Mouse (Mus musculus): ENCODE measurements at regions not wholly inside any gene's neighbourhood (a gene's known extent, or its start where the extent isn't known, plus 50 kb on each side); places are given as distances from the start of the nearest gene placed in this dataset.

DNA sequence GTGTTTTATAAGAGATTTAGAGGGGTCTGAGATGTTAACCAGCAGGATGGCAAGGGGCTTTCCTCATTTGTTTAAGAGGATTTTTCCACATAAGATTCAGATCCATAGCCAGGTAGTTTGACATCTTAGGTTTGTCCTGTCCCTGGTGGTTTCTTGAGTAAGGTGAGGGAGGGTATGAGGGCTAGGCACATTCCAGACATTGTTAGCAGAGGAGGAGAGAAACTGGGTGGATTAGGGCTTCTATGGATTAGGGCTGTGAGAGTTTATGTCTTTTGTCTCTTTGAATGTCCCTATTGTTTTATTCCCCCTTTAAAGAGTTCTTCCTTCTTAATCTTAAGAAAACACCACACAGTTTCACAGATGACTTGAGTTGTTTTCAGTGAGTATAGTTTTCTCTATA lies 138.6 kb upstream of the Tnfaip3 start:
- Histone ChIP-seq H3K27me3 (ENCODE audit: control insufficient read depth in 1 of 2, insufficient read depth in 2 of 2, low read length in 2 of 2) (peaks cover 2 to 21% of the 10 kb centered on the region in 2 experiments), H3K79me2 (ENCODE audit: control insufficient read depth, insufficient read depth, low read length, poor library complexity) (no peaks in the 10 kb centered on the region), H3K4me1 (ENCODE audit: control insufficient read depth in 1 of 2, insufficient read depth in 2 of 2, low read length in 2 of 2) (no peaks in the 10 kb centered on the region), H3K36me3 (ENCODE audit: control insufficient read depth in 1 of 2, insufficient read depth in 2 of 2, low read length in 2 of 2) (no peaks in the 10 kb centered on the region), H3K9me3 (replicated peaks; ENCODE audit: insufficient read depth, low read length) (no peaks in the 10 kb centered on the region), H3K27ac (ENCODE audit: control insufficient read depth, low read depth, low read length) (no peak overlapping the region), H3K9ac (ENCODE audit: control insufficient read depth, low read depth, low read length, poor library complexity, severe bottlenecking) (no peak overlapping the region), H3K4me3 (ENCODE audit: control insufficient read depth in 1 of 2, insufficient read depth in 1 of 2, low read depth in 2 of 2, low read length in 2 of 2) (no peak overlapping the region)
- no peak for TF ChIP-seq NELFE (IDR thresholded peaks at IDR 0.05; ENCODE audit: low read depth, low read length)
- no peak for DNase-seq (ENCODE audit: low read depth, low spot score)

DNA sequence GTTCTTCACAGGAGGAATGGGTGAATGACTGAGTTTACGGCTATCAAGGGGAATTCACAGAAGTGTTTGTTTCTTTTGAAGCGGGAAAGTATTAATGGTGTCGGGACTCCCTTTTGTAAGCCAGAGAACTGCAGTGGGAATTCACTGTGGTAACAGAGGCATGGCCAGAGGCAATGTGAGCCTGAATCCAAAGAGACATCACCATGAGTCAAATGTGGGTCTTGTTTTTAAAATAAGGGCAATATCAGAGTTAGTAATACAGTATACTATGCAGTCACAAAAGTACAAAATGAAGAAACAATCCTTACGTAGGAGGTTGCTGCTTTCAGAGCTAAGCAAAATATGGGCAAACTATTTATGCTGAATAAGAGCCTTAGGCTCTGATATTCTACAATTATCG lies 137.3 kb upstream of the Tnfaip3 start:
- H3K4me3 ChIP-seq (ENCODE audit: control insufficient read depth in 1 of 2, insufficient read depth in 1 of 2, low read depth in 2 of 2, low read length in 2 of 2) = no peak overlapping the region
- H3K9me3 ChIP-seq (replicated peaks; ENCODE audit: insufficient read depth, low read length) = no peaks in the 10 kb centered on the region
- no peak for DNase-seq (ENCODE audit: low read depth, low spot score)
- TF ChIP-seq CHD2 (IDR thresholded peaks at IDR 0.05; ENCODE audit: low read length) (no peak), E2F4 (IDR thresholded peaks at IDR 0.05; ENCODE audit: borderline replicate concordance, low read depth, low read length) (no peak), MEF2A (IDR thresholded peaks at IDR 0.05; ENCODE audit: extremely low read depth, insufficient replicate concordance, low read depth, low read length, poor library complexity, severe bottlenecking) (no peak), TCF12 (IDR thresholded peaks at IDR 0.05; ENCODE audit: low read depth, low read length) (no peak), MXI1 (IDR thresholded peaks at IDR 0.05; ENCODE audit: low read depth, low read length) (no peak), POLR2AphosphoS2 (IDR thresholded peaks at IDR 0.05; ENCODE audit: low read length) (no peak), MAFK (IDR thresholded peaks at IDR 0.05; ENCODE audit: borderline replicate concordance, low read depth, low read length) (no peak)
- H3K9ac ChIP-seq (ENCODE audit: control insufficient read depth, low read depth, low read length, poor library complexity, severe bottlenecking) = no peak overlapping the region
- no peaks in the 10 kb centered on the region for H3K36me3 ChIP-seq (ENCODE audit: control insufficient read depth in 1 of 2, insufficient read depth in 2 of 2, low read length in 2 of 2)
- no peaks in the 10 kb centered on the region for H3K79me2 ChIP-seq (ENCODE audit: control insufficient read depth, insufficient read depth, low read length, poor library complexity)
- no peak overlapping the region for H3K27ac ChIP-seq (ENCODE audit: control insufficient read depth, low read depth, low read length)
- no peaks in the 10 kb centered on the region for H3K4me1 ChIP-seq (ENCODE audit: control insufficient read depth in 1 of 2, insufficient read depth in 2 of 2, low read length in 2 of 2)
- H3K27me3 ChIP-seq (ENCODE audit: control insufficient read depth in 1 of 2, insufficient read depth in 2 of 2, low read length in 2 of 2) = peaks cover 2 to 24% of the 10 kb centered on the region in 2 experiments

GRCm38 (mm10) chr10:19150766-19151165 lies 135.3 kb upstream of the Tnfaip3 start:
- no peak for TF ChIP-seq EP300 (IDR thresholded peaks at IDR 0.05; ENCODE audit: low read depth in 1 of 2, low read length in 2 of 2)
- no peak for TF ChIP-seq MAX (IDR thresholded peaks at IDR 0.05; ENCODE audit: low read length)
- no peak for TF ChIP-seq POLR2AphosphoS5 (IDR thresholded peaks at IDR 0.05; ENCODE audit: borderline replicate concordance, low read depth, low read length)
- TF ChIP-seq GABPA (IDR thresholded peaks at IDR 0.05; ENCODE audit: low read depth, low read length) = no peak
- no peak for TF ChIP-seq BHLHE40 (IDR thresholded peaks at IDR 0.05; ENCODE audit: borderline replicate concordance, low read depth, low read length)
- TF ChIP-seq ELF1 (IDR thresholded peaks at IDR 0.05; ENCODE audit: low read depth, low read length) = no peak
- TF ChIP-seq MXI1 (IDR thresholded peaks at IDR 0.05; ENCODE audit: low read depth, low read length) = no peak
- no peak for TF ChIP-seq RCOR1 (IDR thresholded peaks at IDR 0.05; ENCODE audit: low read depth, low read length)
- TF ChIP-seq JUND (IDR thresholded peaks at IDR 0.05; ENCODE audit: low read depth, low read length) = no peak
- H3K79me2 ChIP-seq (ENCODE audit: control insufficient read depth, insufficient read depth, low read length, poor library complexity) = no peaks in the 10 kb centered on the region
- no peaks in the 10 kb centered on the region for H3K36me3 ChIP-seq (ENCODE audit: control insufficient read depth in 1 of 2, insufficient read depth in 2 of 2, low read length in 2 of 2)
- no peak for DNase-seq (ENCODE audit: low read depth, low spot score)
- H3K9me3 ChIP-seq (replicated peaks; ENCODE audit: insufficient read depth, low read length) = no peaks in the 10 kb centered on the region
- peaks cover 2 to 13% of the 10 kb centered on the region in 2 experiments for H3K27me3 ChIP-seq (ENCODE audit: control insufficient read depth in 1 of 2, insufficient read depth in 2 of 2, low read length in 2 of 2)
- H3K4me1 ChIP-seq (ENCODE audit: control insufficient read depth in 1 of 2, insufficient read depth in 2 of 2, low read length in 2 of 2) = no peaks in the 10 kb centered on the region
- no peak overlapping the region for H3K4me3 ChIP-seq (ENCODE audit: control insufficient read depth in 1 of 2, insufficient read depth in 1 of 2, low read depth in 2 of 2, low read length in 2 of 2)
- no peak overlapping the region for H3K9ac ChIP-seq (ENCODE audit: control insufficient read depth, low read depth, low read length, poor library complexity, severe bottlenecking)
- no peak overlapping the region for H3K27ac ChIP-seq (ENCODE audit: control insufficient read depth, low read depth, low read length)
